Mouse (Mus musculus): Measurements from ENCODE around the gene Rnf26. TPM values are rescaled to one million over a fixed set of nuclear protein-coding genes. Genes with fewer than 3 reads are reported as not detected.

Rnf26 gene
- polyA plus RNA-seq (2012; rRNA removed), result 28.8 and 30.9 TPM in 2 replicates

DNA sequence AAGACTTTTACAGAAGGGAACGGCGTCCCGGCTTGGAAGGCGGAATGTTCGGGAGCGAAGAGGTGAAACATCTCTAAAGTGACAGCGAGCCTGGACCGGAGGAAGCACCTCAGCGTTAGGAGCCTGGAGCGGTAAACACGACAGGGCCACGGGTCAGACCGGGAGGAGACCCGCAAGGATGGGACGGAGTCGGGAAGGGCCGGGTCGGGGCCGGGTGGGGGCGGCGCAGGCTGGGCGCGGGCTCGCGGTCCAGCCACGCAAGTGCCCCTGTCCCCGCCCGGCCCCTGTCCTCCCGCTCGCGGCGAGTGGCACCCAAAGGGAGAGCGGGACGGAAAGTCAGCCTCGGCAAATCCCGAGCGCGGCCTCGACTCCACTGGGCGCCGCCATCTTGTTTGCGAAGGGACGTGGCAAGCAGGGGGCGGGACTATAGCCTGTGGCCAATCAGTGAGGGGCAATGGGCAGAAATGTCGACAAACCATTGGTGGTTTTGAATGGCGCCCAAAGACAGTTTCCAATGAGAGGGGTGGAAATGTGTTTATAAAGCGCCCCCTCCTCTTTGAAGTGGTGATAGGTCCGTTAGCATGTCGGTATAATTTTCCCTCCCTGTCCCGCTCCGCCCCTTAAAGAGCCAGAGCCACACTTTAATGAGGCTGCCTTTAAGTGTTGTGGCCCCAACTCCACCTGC lies at the start of gene Rnf26, which contains the start of gene Gm49380:
Gene Rnf26, minus strand, starts transcription at position 413 of the 685 bp plus-strand sequence.
Gene Gm49380, minus strand, starts transcription at position 396 of the 685 bp plus-strand sequence.
- Histone ChIP-seq H3K27ac (ENCODE audit: insufficient read depth, low read depth, low read length) (peak within 1 kb of the TSS; percentile 20; the same call in 1 of the 2 replicates), H3K36me3 (ENCODE audit: control insufficient read depth, insufficient read depth, low read length) (no peaks in the 10 kb centered on the region), H3K27me3 (replicated peaks; ENCODE audit: control insufficient read depth, insufficient read depth, low read length) (no peaks in the 10 kb centered on the region), H3K4me1 (ENCODE audit: control insufficient read depth, insufficient read depth, low read length) (peaks cover 8% of the 10 kb centered on the region; the same call in 1 of the 2 replicates), H3K4me3 (ENCODE audit: insufficient read depth, low read depth, low read length) (peak within 1 kb of the TSS; percentile 68)
- TF ChIP-seq CTCF (conservative IDR thresholded peaks at IDR 0.05; ENCODE audit: insufficient read depth, insufficient read length, low read depth, low read length), result no peak
- TF ChIP-seq POLR2A (IDR thresholded peaks at IDR 0.05; ENCODE audit: low read depth, low read length), result peak; percentile 37
- under 1% methylated on average over 50 of the region's 51 CpGs for whole genome bisulfite sequencing
- DNase-seq, result peak; percentile 99

DNA sequence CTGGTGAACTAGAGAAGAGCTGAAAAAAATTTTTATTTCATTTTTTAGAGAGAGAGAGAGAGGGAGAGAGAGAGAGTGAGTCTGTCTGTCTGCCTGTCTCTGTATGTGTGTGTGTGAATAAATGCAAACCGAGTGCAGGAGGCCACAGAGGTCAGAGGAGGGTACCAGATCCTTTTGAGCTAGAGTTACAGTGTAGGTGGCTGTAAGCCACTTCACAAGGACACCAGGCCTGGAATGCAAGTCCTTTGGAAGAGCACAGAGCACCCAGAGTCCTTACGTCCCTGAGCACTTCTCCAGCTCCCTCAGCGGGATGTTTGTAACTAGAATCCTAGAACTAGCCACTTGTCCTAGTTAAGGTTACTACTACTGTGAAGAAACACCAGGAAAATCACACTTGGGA lies 46.6 kb upstream of the Rnf26 start:
- peaks cover 8% of the 10 kb centered on the region; the same call in 1 of the 2 replicates for H3K36me3 ChIP-seq (ENCODE audit: control insufficient read depth, insufficient read depth, low read length)
- no peak for TF ChIP-seq POLR2A (IDR thresholded peaks at IDR 0.05; ENCODE audit: low read depth, low read length)
- TF ChIP-seq CTCF (conservative IDR thresholded peaks at IDR 0.05; ENCODE audit: insufficient read depth, insufficient read length, low read depth, low read length), result no peak
- H3K27ac ChIP-seq (ENCODE audit: insufficient read depth, low read depth, low read length), result no peak overlapping the region
- 65% methylated on average over 3 of the region's 3 CpGs for WGBS
- DNase-seq, result no peak
- H3K4me1 ChIP-seq (ENCODE audit: control insufficient read depth, insufficient read depth, low read length), result no peaks in the 10 kb centered on the region
- no peak overlapping the region for H3K4me3 ChIP-seq (ENCODE audit: insufficient read depth, low read depth, low read length)
- H3K27me3 ChIP-seq (replicated peaks; ENCODE audit: control insufficient read depth, insufficient read depth, low read length), result no peaks in the 10 kb centered on the region

DNA sequence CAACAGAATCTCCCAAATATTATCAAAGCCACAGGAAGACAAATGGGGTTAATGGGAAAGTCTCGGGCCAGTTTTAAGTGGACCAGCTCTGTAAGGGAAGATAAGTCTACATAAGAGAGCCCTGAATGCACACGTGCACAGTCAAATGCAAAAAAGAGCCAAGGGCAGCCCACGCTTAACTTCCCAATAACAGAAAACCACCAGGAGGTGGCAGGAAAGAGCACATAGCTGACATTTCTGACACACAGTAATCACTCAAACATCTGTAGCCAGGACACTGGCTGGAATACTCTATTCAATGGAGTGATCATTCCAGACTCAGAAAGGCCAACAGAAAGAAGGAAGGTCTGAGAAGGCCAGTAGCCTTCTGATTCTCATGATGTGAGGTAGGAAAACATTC lies 34.0 kb upstream of the Rnf26 start:
- TF ChIP-seq CTCF (conservative IDR thresholded peaks at IDR 0.05; ENCODE audit: insufficient read depth, insufficient read length, low read depth, low read length), result peak; percentile 35; the same call in 1 of the 2 replicates
- no peak for TF ChIP-seq POLR2A (IDR thresholded peaks at IDR 0.05; ENCODE audit: low read depth, low read length)
- 31% methylated on average over 3 of the region's 3 CpGs for WGBS
- Histone ChIP-seq H3K36me3 (ENCODE audit: control insufficient read depth, insufficient read depth, low read length) (peaks cover 2% of the 10 kb centered on the region), H3K4me1 (ENCODE audit: control insufficient read depth, insufficient read depth, low read length) (no peaks in the 10 kb centered on the region), H3K4me3 (ENCODE audit: insufficient read depth, low read depth, low read length) (no peak overlapping the region), H3K27ac (ENCODE audit: insufficient read depth, low read depth, low read length) (no peak overlapping the region), H3K27me3 (replicated peaks; ENCODE audit: control insufficient read depth, insufficient read depth, low read length) (no peaks in the 10 kb centered on the region)
- DNase-seq, result peak; percentile 46

DNA sequence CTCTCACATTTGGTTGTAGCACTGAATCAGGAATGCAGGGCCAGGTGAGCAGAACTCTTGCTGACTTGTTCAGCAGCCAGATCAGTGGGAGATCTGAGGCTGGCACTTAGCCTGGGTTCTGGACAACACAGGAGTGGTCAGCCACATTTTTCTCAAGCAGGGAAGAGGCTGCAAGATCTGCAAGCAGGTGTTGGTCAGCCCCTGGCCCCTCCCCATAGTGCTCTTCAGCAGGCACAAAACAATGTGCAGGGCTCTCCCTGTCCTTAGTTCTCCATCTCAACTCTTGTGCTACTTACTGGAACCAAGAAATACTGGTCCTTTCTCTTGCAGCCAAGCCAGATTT lies 31.4 kb upstream of the Rnf26 start:
- TF ChIP-seq POLR2A (IDR thresholded peaks at IDR 0.05; ENCODE audit: low read depth, low read length), result no peak
- no peak for TF ChIP-seq CTCF (conservative IDR thresholded peaks at IDR 0.05; ENCODE audit: insufficient read depth, insufficient read length, low read depth, low read length)
- H3K27me3 ChIP-seq (replicated peaks; ENCODE audit: control insufficient read depth, insufficient read depth, low read length), result no peaks in the 10 kb centered on the region
- no peaks in the 10 kb centered on the region; the same call in 1 of the 2 replicates for H3K36me3 ChIP-seq (ENCODE audit: control insufficient read depth, insufficient read depth, low read length)
- no peak for DNase-seq
- H3K4me1 ChIP-seq (ENCODE audit: control insufficient read depth, insufficient read depth, low read length), result no peaks in the 10 kb centered on the region
- no peak overlapping the region for H3K4me3 ChIP-seq (ENCODE audit: insufficient read depth, low read depth, low read length)
- H3K27ac ChIP-seq (ENCODE audit: insufficient read depth, low read depth, low read length), result peak overlapping the region; percentile 3; the same call in 1 of the 2 replicates

DNA sequence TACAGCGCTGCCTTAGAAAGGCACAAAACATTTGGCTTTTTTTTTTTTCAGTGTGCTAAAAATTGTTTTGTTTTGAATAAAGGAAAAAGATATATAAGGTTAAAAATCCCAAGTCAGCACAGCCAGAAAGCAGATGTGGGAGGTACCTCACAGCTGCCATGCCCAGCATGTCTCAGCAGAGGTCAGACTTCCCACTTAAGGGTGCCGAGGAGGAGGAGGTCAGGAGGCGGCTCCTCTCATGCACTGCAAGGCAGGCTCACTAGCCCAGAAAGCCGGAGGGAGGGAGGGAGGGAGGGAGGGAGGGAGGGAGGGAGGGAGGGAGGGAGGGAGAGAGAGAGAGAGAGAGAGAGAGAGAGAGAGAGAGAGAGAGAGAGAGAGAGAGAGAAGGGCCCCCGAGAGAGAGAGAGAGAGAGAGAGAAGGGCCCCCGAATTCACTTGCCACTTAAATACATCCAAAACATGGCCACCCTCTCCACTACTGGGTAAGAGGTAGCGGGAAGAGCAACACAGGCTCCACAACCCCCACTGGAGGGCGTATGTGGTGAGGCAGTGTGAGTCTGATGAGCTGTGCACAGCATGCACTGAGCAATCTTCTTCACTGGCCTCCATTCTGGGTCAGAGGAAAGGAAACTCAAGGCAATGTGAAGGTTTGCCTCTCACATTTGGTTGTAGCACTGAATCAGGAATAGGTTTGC lies 30.9 kb upstream of the Rnf26 start:
- Histone ChIP-seq H3K36me3 (ENCODE audit: control insufficient read depth, insufficient read depth, low read length) (no peaks in the 10 kb centered on the region; the same call in 1 of the 2 replicates), H3K4me3 (ENCODE audit: insufficient read depth, low read depth, low read length) (no peak overlapping the region), H3K4me1 (ENCODE audit: control insufficient read depth, insufficient read depth, low read length) (no peaks in the 10 kb centered on the region), H3K27ac (ENCODE audit: insufficient read depth, low read depth, low read length) (peak overlapping the region; percentile 3; the same call in 1 of the 2 replicates), H3K27me3 (replicated peaks; ENCODE audit: control insufficient read depth, insufficient read depth, low read length) (no peaks in the 10 kb centered on the region)
- 27% methylated on average over 7 of the region's 8 CpGs for WGBS
- peak; percentile 67 for DNase-seq
- TF ChIP-seq CTCF (conservative IDR thresholded peaks at IDR 0.05; ENCODE audit: insufficient read depth, insufficient read length, low read depth, low read length), result peak; percentile 48; the same call in 1 of the 2 replicates
- TF ChIP-seq POLR2A (IDR thresholded peaks at IDR 0.05; ENCODE audit: low read depth, low read length), result no peak

DNA sequence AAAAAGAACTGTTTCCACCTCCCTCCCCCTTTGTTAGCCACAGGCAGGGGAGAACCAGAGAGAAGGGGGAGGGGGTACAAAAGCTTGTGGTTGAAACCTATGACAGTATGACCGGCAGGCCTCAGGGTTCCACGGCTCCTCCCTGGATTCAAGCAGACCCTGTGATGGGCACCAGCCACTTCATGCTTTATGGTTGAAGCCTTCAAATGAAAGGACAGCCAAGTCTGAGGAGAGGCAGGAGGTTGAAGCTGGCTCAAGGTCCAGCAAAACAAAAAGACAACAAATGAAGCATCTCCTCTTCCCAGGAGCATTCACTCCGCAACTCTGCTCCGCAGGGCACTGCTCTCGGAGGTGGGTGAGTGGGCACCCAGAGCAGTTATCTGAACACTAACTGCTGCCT lies 30.1 kb upstream of the Rnf26 start:
- Histone ChIP-seq H3K27me3 (replicated peaks; ENCODE audit: control insufficient read depth, insufficient read depth, low read length) (no peaks in the 10 kb centered on the region), H3K4me3 (ENCODE audit: insufficient read depth, low read depth, low read length) (no peak overlapping the region), H3K36me3 (ENCODE audit: control insufficient read depth, insufficient read depth, low read length) (no peaks in the 10 kb centered on the region; the same call in 1 of the 2 replicates), H3K27ac (ENCODE audit: insufficient read depth, low read depth, low read length) (no peak overlapping the region), H3K4me1 (ENCODE audit: control insufficient read depth, insufficient read depth, low read length) (no peaks in the 10 kb centered on the region)
- WGBS, result 66% methylated on average over 5 of the region's 5 CpGs
- TF ChIP-seq POLR2A (IDR thresholded peaks at IDR 0.05; ENCODE audit: low read depth, low read length) (no peak), CTCF (conservative IDR thresholded peaks at IDR 0.05; ENCODE audit: insufficient read depth, insufficient read length, low read depth, low read length) (no peak)
- DNase-seq, result no peak

DNA sequence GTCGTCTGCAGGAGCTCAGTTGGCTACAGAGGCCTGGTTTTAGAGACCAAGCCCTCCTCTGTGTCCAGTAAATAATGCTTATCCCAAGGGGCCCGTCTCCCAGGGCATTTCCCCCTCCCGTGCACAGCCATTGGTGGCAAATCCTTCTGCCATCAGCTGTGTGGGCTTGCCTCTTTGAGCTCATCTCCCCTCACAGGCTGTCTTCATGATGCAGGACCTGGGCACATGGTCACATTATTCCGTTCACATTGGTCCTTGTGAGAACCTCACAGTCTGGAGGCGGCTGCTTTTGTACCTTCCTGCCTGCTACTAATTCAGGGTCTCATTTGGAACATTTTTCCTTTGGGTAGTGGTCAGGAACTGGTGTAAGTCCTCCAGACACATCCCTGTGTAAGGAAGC lies 28.6 kb upstream of the Rnf26 start:
- no peak for DNase-seq
- WGBS, result 80% methylated on average over 5 of the region's 5 CpGs
- Histone ChIP-seq H3K4me3 (ENCODE audit: insufficient read depth, low read depth, low read length) (no peak overlapping the region), H3K27me3 (replicated peaks; ENCODE audit: control insufficient read depth, insufficient read depth, low read length) (no peaks in the 10 kb centered on the region), H3K36me3 (ENCODE audit: control insufficient read depth, insufficient read depth, low read length) (no peaks in the 10 kb centered on the region; the same call in 1 of the 2 replicates), H3K4me1 (ENCODE audit: control insufficient read depth, insufficient read depth, low read length) (no peaks in the 10 kb centered on the region), H3K27ac (ENCODE audit: insufficient read depth, low read depth, low read length) (no peak overlapping the region)
- TF ChIP-seq CTCF (conservative IDR thresholded peaks at IDR 0.05; ENCODE audit: insufficient read depth, insufficient read length, low read depth, low read length), result no peak
- no peak for TF ChIP-seq POLR2A (IDR thresholded peaks at IDR 0.05; ENCODE audit: low read depth, low read length)

Data from kidney, adult 2 months (tissue).